ENCODE assay signal across 24 mouse cellular contexts in the genomic region with DNA sequence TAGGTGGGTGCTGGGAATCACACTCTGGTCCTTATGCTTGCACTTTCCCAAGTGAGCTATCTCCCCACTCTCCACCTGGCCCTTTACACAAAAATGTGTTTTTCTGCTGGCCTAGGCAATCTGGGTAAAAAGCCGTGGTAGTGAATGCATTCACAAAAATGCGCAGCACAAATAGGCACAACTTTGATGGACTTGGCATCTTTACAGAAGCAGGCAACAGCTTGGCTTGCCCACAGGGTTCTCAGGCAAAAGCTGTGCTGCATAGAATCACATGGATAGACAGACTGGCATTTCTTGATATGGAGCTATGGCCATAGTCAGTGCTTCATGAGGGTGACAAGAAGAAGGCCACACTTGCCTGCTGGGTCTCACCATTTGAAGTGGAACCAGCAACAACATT.
"Had no signal": no experiment of that assay in that cellular context is flagged by ENCODE, and none has a peak within 500 bp of the region (broad histone marks: within the 10 kb centered on the region; RNA-seq: fewer than 3 reads in every experiment).

No protein-coding gene starts in this region.

- H3K4me3 ChIP-seq: heart, embryonic 10.5 days; heart, embryonic 12.5 days; hindbrain, embryonic 12.5 days; left cerebral cortex, adult 2 months; limb, embryonic 10.5 days; limb, embryonic 12.5 days; liver, embryonic 13.5 days; liver, embryonic 15.5 days had no signal

- H3K9ac ChIP-seq: heart, embryonic 12.5 days; hindbrain, embryonic 12.5 days; hindbrain, embryonic 14.5 days; limb, embryonic 12.5 days; liver, embryonic 13.5 days; liver, embryonic 15.5 days had no signal

- H3K4me1 ChIP-seq: heart, embryonic 10.5 days; heart, embryonic 12.5 days; hindbrain, embryonic 12.5 days; limb, embryonic 10.5 days; limb, embryonic 12.5 days; liver, embryonic 13.5 days; liver, embryonic 15.5 days had no signal

- H3K4me2 ChIP-seq: heart, embryonic 12.5 days; hindbrain, embryonic 12.5 days; hindbrain, embryonic 14.5 days; limb, embryonic 12.5 days; liver, embryonic 11.5 days; liver, embryonic 13.5 days; liver, embryonic 15.5 days had no signal

- ATAC-seq: hindbrain, embryonic 16.5 days; intestine, embryonic 16.5 days had no signal

- DNase-seq: gastrocnemius, postnatal 14 days; gastrocnemius, postnatal 36 days; heart, adult 18-20 months; heart, postnatal 10 days; heart, postnatal 36 days; kidney, adult 11 months; kidney, adult 2 months; kidney, postnatal 14 days; kidney, postnatal 36 days; layer of hippocampus, adult 9-11 months; liver; liver, embryonic 13.5 days had no signal

- H3K27ac ChIP-seq: heart, embryonic 10.5 days; hindbrain, embryonic 12.5 days; hindbrain, embryonic 14.5 days; kidney, postnatal 0 days; left cerebral cortex, adult 2 months; limb, embryonic 10.5 days; limb, embryonic 12.5 days; liver, embryonic 13.5 days; liver, embryonic 15.5 days had no signal

- H3K36me3 ChIP-seq: heart, embryonic 10.5 days; heart, embryonic 12.5 days; hindbrain, embryonic 12.5 days; limb, embryonic 10.5 days; limb, embryonic 12.5 days; liver, embryonic 13.5 days; liver, embryonic 15.5 days had no signal

- H3K9me3 ChIP-seq: heart, embryonic 10.5 days; hindbrain, embryonic 12.5 days; limb, embryonic 10.5 days; liver, embryonic 13.5 days; liver, embryonic 15.5 days had no signal

- H3K27me3 ChIP-seq: heart, embryonic 12.5 days; hindbrain, embryonic 12.5 days; limb, embryonic 12.5 days; liver, embryonic 15.5 days had no signal
